Mouse (Mus musculus): ENCODE results near the gene Hdhd3. TPM values are rescaled to one million over a fixed set of nuclear protein-coding genes. Genes with fewer than 3 reads are reported as not detected.

Gene Hdhd3
- polyA plus RNA-seq, 1 experiment = 3.7 TPM

DNA sequence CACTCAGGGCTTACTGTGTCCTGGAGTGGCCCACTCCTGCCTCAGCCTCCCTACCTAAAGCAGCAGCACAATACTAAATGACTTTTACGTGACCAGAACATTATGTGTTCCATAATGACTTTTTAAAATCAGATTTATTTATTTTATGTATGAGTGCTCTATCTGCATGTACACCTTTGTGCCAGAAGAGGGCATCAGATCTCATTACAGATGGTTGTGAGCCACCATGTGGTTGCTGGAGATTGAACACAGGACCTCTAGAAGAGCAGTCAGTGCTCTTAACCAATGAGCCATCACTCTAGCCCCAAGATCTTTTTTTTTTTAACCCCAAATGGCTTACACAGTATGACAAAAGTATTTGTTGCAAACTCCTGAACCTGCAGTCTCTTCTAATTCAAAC is 35.1 kb downstream of the Hdhd3 start:
- TF ChIP-seq GATA1 (IDR thresholded peaks at IDR 0.05; ENCODE audit: low read length) = no peak

DNA sequence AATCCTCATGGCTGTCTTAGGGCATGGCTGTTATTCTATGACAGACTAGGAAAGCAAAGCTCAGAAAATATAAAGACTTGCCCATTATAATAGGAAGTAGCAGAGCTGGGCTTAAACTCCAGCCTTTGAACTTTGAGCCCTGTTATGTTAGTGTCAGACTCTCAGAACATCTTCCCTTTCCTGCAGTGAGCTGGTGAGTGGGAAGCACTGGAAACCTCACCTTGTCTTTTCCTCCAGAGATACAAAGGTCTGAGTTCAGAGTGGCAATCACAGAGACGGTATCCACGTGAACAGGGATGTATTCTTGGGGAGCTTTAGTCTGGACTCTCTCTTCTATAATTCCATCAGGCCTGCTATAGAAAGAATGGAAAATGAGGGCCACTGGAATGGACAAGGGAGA is 40.1 kb downstream of the Hdhd3 start:
- no peak for TF ChIP-seq GATA1 (IDR thresholded peaks at IDR 0.05; ENCODE audit: low read length)

DNA sequence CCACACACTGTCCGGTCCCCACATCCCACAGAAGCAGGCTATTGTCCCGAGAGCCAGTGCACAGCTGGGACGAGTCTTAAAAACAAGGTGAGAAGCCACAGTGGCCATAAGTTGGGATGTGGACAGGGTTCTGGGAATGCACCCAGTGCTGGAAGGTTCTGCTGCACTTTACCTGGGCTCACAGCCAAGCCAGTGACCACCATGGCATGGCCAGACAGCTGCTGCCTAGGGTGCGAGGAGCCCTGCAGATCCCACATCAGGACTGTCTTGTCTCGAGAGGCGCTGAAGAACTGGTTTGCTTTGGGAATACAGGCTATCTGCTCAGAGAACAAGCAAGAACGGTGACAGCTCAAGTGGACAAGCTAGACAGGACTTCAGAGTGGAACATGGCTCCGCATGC is 42.9 kb downstream of the Hdhd3 start:
- no peak for TF ChIP-seq GATA1 (IDR thresholded peaks at IDR 0.05; ENCODE audit: low read length)

DNA sequence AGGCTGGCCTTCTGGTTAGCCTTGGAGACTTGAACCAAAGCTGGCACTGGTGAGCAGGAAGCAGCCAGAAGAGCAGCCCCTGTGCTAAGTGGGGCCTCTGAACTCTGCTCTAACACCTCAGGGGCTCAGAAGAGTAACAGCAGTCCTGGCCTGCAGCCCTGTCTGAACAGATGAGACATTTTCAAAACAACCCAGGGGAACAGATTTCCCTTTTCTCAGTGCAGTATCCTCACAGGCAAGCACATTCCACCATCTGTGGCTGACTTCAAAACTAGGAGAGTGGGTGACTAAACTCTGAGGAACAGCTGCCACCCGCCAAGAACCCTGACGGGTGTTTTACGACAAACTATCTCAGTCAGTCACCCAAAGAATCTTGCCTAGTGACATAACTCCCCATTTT is 44.2 kb downstream of the Hdhd3 start:
- TF ChIP-seq GATA1 (IDR thresholded peaks at IDR 0.05; ENCODE audit: low read length) = no peak

DNA sequence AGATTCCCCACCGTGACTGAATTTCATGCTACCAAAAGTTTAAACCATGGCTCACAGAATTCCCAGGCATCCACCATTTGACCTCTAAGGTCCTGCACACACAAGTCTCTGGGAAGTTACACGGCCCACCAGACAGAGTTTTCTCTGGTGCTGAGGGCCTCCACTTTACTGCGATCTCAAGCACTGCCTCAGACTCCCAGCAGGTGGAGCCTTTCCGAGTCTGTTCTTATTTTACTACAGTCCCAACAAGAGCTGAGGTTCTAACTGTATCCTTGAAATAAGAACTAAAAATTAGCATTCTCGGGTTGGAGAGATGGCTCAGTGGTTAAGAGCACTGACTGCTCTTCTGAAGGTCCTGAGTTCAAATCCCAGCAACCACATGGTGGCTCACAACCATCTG is 48.3 kb downstream of the Hdhd3 start:
- no peak for TF ChIP-seq GATA1 (IDR thresholded peaks at IDR 0.05; ENCODE audit: low read length)

Other genes starting within 250 kb of the Hdhd3 start
- gene Slc31a2, start 240.9 kb downstream of the Hdhd3 start, polyA plus RNA-seq (2012) = 0.11 and 0.18 TPM in 2 replicates
- 15.9 and 16.5 TPM in 2 replicates for gene Fkbp15, start 142.9 kb downstream of the Hdhd3 start, polyA plus RNA-seq (2012)
- 2.6 and 3.4 TPM in 2 replicates for gene Slc31a1, start 142.7 kb downstream of the Hdhd3 start, polyA plus RNA-seq (2012)
- 7.5 and 50.0 TPM in 2 replicates for gene Cdc26, start 94.8 kb downstream of the Hdhd3 start, polyA plus RNA-seq (2012)
- gene Prpf4, start 94.7 kb downstream of the Hdhd3 start, polyA plus RNA-seq (2012) = 1.9 and 3.8 TPM in 2 replicates
- not detected in 2 replicates for gene Rnf183, start 68.2 kb downstream of the Hdhd3 start, polyA plus RNA-seq (2012)
- gene Wdr31, start 32.6 kb downstream of the Hdhd3 start, polyA plus RNA-seq (2012) = 0.30 and 0.59 TPM in 2 replicates
- gene Bspry, start 23.4 kb downstream of the Hdhd3 start, polyA plus RNA-seq (2012) = 0.03 TPM in 1 of 2 replicates, not detected in the other
- 478 and 558 TPM in 2 replicates for gene Alad, start 16.5 kb upstream of the Hdhd3 start, polyA plus RNA-seq (2012)
- 45.1 and 53.6 TPM in 2 replicates for gene Pole3, start 21.6 kb upstream of the Hdhd3 start, polyA plus RNA-seq (2012)
- not detected in 2 replicates for gene 4933430I17Rik, start 21.9 kb upstream of the Hdhd3 start, polyA plus RNA-seq (2012)
- not detected in 2 replicates for gene Rgs3, start 56.4 kb upstream of the Hdhd3 start, polyA plus RNA-seq (2012)